Mouse (Mus musculus): Measurements from ENCODE around the gene 9630041A04Rik. TPM values are rescaled to one million over a fixed set of nuclear protein-coding genes. Genes with fewer than 3 reads are reported as not detected.

Gene 9630041A04Rik
- polyA plus RNA-seq, 1 experiment from 2014 or later, result not detected

- no peak for ATAC-seq (replicated peaks; ENCODE audit: insufficient number of reproducible peaks, low FRiP score, low TSS enrichment)
- H3K27ac ChIP-seq (ENCODE audit: low read depth, low read length), result no peak overlapping the region
- 68% methylated on average over 5 of the region's 5 CpGs for WGBS (ENCODE audit: insufficient replicate concordance)
- H3K9me3 ChIP-seq (replicated peaks; ENCODE audit: control insufficient read depth, low read length), result no peaks in the 10 kb centered on the region
- H3K9ac ChIP-seq (ENCODE audit: low read depth, low read length), result no peak overlapping the region
- H3K27me3 ChIP-seq (ENCODE audit: control insufficient read depth, insufficient read depth, low read length), result no peaks in the 10 kb centered on the region
- no peaks in the 10 kb centered on the region for H3K4me1 ChIP-seq (ENCODE audit: control insufficient read depth, insufficient read depth, low read length)
- H3K4me3 ChIP-seq (ENCODE audit: low read depth, low read length), result no peak overlapping the region
- H3K36me3 ChIP-seq (ENCODE audit: control insufficient read depth, insufficient read depth, low read length), result no peaks in the 10 kb centered on the region
- H3K4me2 ChIP-seq, result no peak overlapping the region
These were observed 47.2 kb downstream of the 9630041A04Rik start for GRCm38 (mm10) chr9:101908849-101909248.

GRCm38 (mm10) chr9:101909491-101909890, 47.9 kb downstream of the 9630041A04Rik start:
- WGBS (ENCODE audit: insufficient replicate concordance), result 75% methylated on average over 4 of the region's 4 CpGs
- Histone ChIP-seq H3K4me3 (ENCODE audit: low read depth, low read length) (no peak overlapping the region), H3K9me3 (replicated peaks; ENCODE audit: control insufficient read depth, low read length) (no peaks in the 10 kb centered on the region), H3K9ac (ENCODE audit: low read depth, low read length) (no peak overlapping the region), H3K27me3 (ENCODE audit: control insufficient read depth, insufficient read depth, low read length) (no peaks in the 10 kb centered on the region), H3K4me2 (no peak overlapping the region), H3K4me1 (ENCODE audit: control insufficient read depth, insufficient read depth, low read length) (no peaks in the 10 kb centered on the region), H3K27ac (ENCODE audit: low read depth, low read length) (no peak overlapping the region), H3K36me3 (ENCODE audit: control insufficient read depth, insufficient read depth, low read length) (no peaks in the 10 kb centered on the region)
- ATAC-seq (replicated peaks; ENCODE audit: insufficient number of reproducible peaks, low FRiP score, low TSS enrichment), result no peak

GRCm38 (mm10) chr9:101911176-101911866, 49.7 kb downstream of the 9630041A04Rik start:
- Histone ChIP-seq H3K9me3 (replicated peaks; ENCODE audit: control insufficient read depth, low read length) (no peaks in the 10 kb centered on the region), H3K4me1 (ENCODE audit: control insufficient read depth, insufficient read depth, low read length) (no peaks in the 10 kb centered on the region), H3K4me2 (no peak overlapping the region), H3K36me3 (ENCODE audit: control insufficient read depth, insufficient read depth, low read length) (no peaks in the 10 kb centered on the region), H3K9ac (ENCODE audit: low read depth, low read length) (no peak overlapping the region), H3K27me3 (ENCODE audit: control insufficient read depth, insufficient read depth, low read length) (no peaks in the 10 kb centered on the region), H3K4me3 (ENCODE audit: low read depth, low read length) (no peak overlapping the region), H3K27ac (ENCODE audit: low read depth, low read length) (no peak overlapping the region)
- ATAC-seq (replicated peaks; ENCODE audit: insufficient number of reproducible peaks, low FRiP score, low TSS enrichment), result no peak
- 67% methylated on average over 9 of the region's 9 CpGs for WGBS (ENCODE audit: insufficient replicate concordance)

GRCm38 (mm10) chr9:101915082-101915481, 53.4 kb downstream of the 9630041A04Rik start:
- Histone ChIP-seq H3K9me3 (replicated peaks; ENCODE audit: control insufficient read depth, low read length) (no peaks in the 10 kb centered on the region), H3K4me3 (ENCODE audit: low read depth, low read length) (no peak overlapping the region), H3K4me2 (no peak overlapping the region), H3K27me3 (ENCODE audit: control insufficient read depth, insufficient read depth, low read length) (no peaks in the 10 kb centered on the region), H3K9ac (ENCODE audit: low read depth, low read length) (no peak overlapping the region), H3K36me3 (ENCODE audit: control insufficient read depth, insufficient read depth, low read length) (no peaks in the 10 kb centered on the region), H3K4me1 (ENCODE audit: control insufficient read depth, insufficient read depth, low read length) (no peaks in the 10 kb centered on the region), H3K27ac (ENCODE audit: low read depth, low read length) (no peak overlapping the region)
- WGBS (ENCODE audit: insufficient replicate concordance), result 70% methylated on average over 2 of the region's 2 CpGs
- no peak for ATAC-seq (replicated peaks; ENCODE audit: insufficient number of reproducible peaks, low FRiP score, low TSS enrichment)

GRCm38 (mm10) chr9:101918771-101919170, 57.1 kb downstream of the 9630041A04Rik start:
- Histone ChIP-seq H3K27ac (ENCODE audit: low read depth, low read length) (no peak overlapping the region), H3K4me3 (ENCODE audit: low read depth, low read length) (no peak overlapping the region), H3K9ac (ENCODE audit: low read depth, low read length) (no peak overlapping the region), H3K9me3 (replicated peaks; ENCODE audit: control insufficient read depth, low read length) (no peaks in the 10 kb centered on the region), H3K4me2 (no peak overlapping the region), H3K36me3 (ENCODE audit: control insufficient read depth, insufficient read depth, low read length) (no peaks in the 10 kb centered on the region), H3K27me3 (ENCODE audit: control insufficient read depth, insufficient read depth, low read length) (no peaks in the 10 kb centered on the region), H3K4me1 (ENCODE audit: control insufficient read depth, insufficient read depth, low read length) (no peaks in the 10 kb centered on the region)
- 74% methylated on average over 4 of the region's 4 CpGs for WGBS (ENCODE audit: insufficient replicate concordance)
- ATAC-seq (replicated peaks; ENCODE audit: insufficient number of reproducible peaks, low FRiP score, low TSS enrichment), result no peak

- Histone ChIP-seq H3K27ac (ENCODE audit: low read depth, low read length) (no peak overlapping the region), H3K9me3 (replicated peaks; ENCODE audit: control insufficient read depth, low read length) (no peaks in the 10 kb centered on the region), H3K9ac (ENCODE audit: low read depth, low read length) (no peak overlapping the region), H3K4me2 (no peak overlapping the region), H3K27me3 (ENCODE audit: control insufficient read depth, insufficient read depth, low read length) (no peaks in the 10 kb centered on the region), H3K36me3 (ENCODE audit: control insufficient read depth, insufficient read depth, low read length) (no peaks in the 10 kb centered on the region), H3K4me3 (ENCODE audit: low read depth, low read length) (no peak overlapping the region), H3K4me1 (ENCODE audit: control insufficient read depth, insufficient read depth, low read length) (0 out of 2 replicates have a peak, but pooled peaks cover 3% of the 10 kb centered on the region)
- ATAC-seq (replicated peaks; ENCODE audit: insufficient number of reproducible peaks, low FRiP score, low TSS enrichment), result no peak
- 78% methylated on average over 5 of the region's 5 CpGs for WGBS (ENCODE audit: insufficient replicate concordance)
These were observed 57.7 kb downstream of the 9630041A04Rik start for GRCm38 (mm10) chr9:101919324-101919723.

- Histone ChIP-seq H3K9me3 (replicated peaks; ENCODE audit: control insufficient read depth, low read length) (no peaks in the 10 kb centered on the region), H3K4me1 (ENCODE audit: control insufficient read depth, insufficient read depth, low read length) (0 out of 2 replicates have a peak, but pooled peaks cover 3% of the 10 kb centered on the region), H3K27me3 (ENCODE audit: control insufficient read depth, insufficient read depth, low read length) (no peaks in the 10 kb centered on the region), H3K36me3 (ENCODE audit: control insufficient read depth, insufficient read depth, low read length) (no peaks in the 10 kb centered on the region), H3K9ac (ENCODE audit: low read depth, low read length) (no peak overlapping the region), H3K4me3 (ENCODE audit: low read depth, low read length) (no peak overlapping the region), H3K4me2 (no peak overlapping the region), H3K27ac (ENCODE audit: low read depth, low read length) (no peak overlapping the region)
- WGBS (ENCODE audit: insufficient replicate concordance), result 69% methylated on average over 4 of the region's 4 CpGs
- no peak for ATAC-seq (replicated peaks; ENCODE audit: insufficient number of reproducible peaks, low FRiP score, low TSS enrichment)
These were observed 61.2 kb downstream of the 9630041A04Rik start for GRCm38 (mm10) chr9:101922846-101923245.

- Histone ChIP-seq H3K36me3 (ENCODE audit: control insufficient read depth, insufficient read depth, low read length) (no peaks in the 10 kb centered on the region), H3K27me3 (ENCODE audit: control insufficient read depth, insufficient read depth, low read length) (no peaks in the 10 kb centered on the region), H3K4me1 (ENCODE audit: control insufficient read depth, insufficient read depth, low read length) (0 out of 2 replicates have a peak, but pooled peaks cover 3% of the 10 kb centered on the region), H3K4me3 (ENCODE audit: low read depth, low read length) (no peak overlapping the region), H3K27ac (ENCODE audit: low read depth, low read length) (no peak overlapping the region), H3K9ac (ENCODE audit: low read depth, low read length) (no peak overlapping the region), H3K9me3 (replicated peaks; ENCODE audit: control insufficient read depth, low read length) (no peaks in the 10 kb centered on the region), H3K4me2 (no peak overlapping the region)
- WGBS (ENCODE audit: insufficient replicate concordance), result 61% methylated on average over 4 of the region's 4 CpGs
- no peak for ATAC-seq (replicated peaks; ENCODE audit: insufficient number of reproducible peaks, low FRiP score, low TSS enrichment)
These were observed 63.2 kb downstream of the 9630041A04Rik start for GRCm38 (mm10) chr9:101924829-101925228.

- no peaks in the 10 kb centered on the region for H3K27me3 ChIP-seq (ENCODE audit: control insufficient read depth, insufficient read depth, low read length)
- H3K9ac ChIP-seq (ENCODE audit: low read depth, low read length), result no peak overlapping the region
- 57% methylated on average over 8 of the region's 8 CpGs for WGBS (ENCODE audit: insufficient replicate concordance)
These were observed 72.4 kb downstream of the 9630041A04Rik start for GRCm38 (mm10) chr9:101933946-101934573.

More at GRCm38 (mm10) chr9:101933946-101934573, 72.4 kb downstream of the 9630041A04Rik start:
- ATAC-seq (replicated peaks; ENCODE audit: insufficient number of reproducible peaks, low FRiP score, low TSS enrichment), result no peak
- Histone ChIP-seq H3K4me1 (ENCODE audit: control insufficient read depth, insufficient read depth, low read length) (no peaks in the 10 kb centered on the region), H3K36me3 (ENCODE audit: control insufficient read depth, insufficient read depth, low read length) (no peaks in the 10 kb centered on the region), H3K9me3 (replicated peaks; ENCODE audit: control insufficient read depth, low read length) (no peaks in the 10 kb centered on the region), H3K4me3 (ENCODE audit: low read depth, low read length) (no peak overlapping the region), H3K4me2 (no peak overlapping the region), H3K27ac (ENCODE audit: low read depth, low read length) (no peak overlapping the region)

Data from heart, embryonic 11.5 days (tissue).